Mouse (Mus musculus): ENCODE measurements around the gene Il18bp. TPM values are rescaled to one million over a fixed set of nuclear protein-coding genes. Genes with fewer than 3 reads are reported as not detected.

The Il18bp gene
- polyA plus RNA-seq, 1 experiment from 2014 or later: 4.8 TPM

- no peak for ATAC-seq (ENCODE audit: low FRiP score, low read depth)
- H3K4me2 ChIP-seq (replicated peaks): no peak overlapping the region
- H3K27me3 ChIP-seq: no peaks in the 10 kb centered on the region
- no peak overlapping the region for H3K27ac ChIP-seq (replicated peaks)
- H3K36me3 ChIP-seq: peaks cover 96% of the 10 kb centered on the region
- no peaks in the 10 kb centered on the region for H3K4me1 ChIP-seq
- no peak overlapping the region for H3K4me3 ChIP-seq
- no peaks in the 10 kb centered on the region for H3K9me3 ChIP-seq
- WGBS: 91% methylated on average over 8 of the region's 8 CpGs
- H3K9ac ChIP-seq (replicated peaks): no peak overlapping the region
Observed at GRCm38 (mm10) chr7:102000296-102000695, 18.2 kb downstream of the Il18bp start.

GRCm38 (mm10) chr7:101999461-102000151 is 18.9 kb downstream of the Il18bp start:
- Histone ChIP-seq H3K4me3 (no peak overlapping the region), H3K4me1 (no peaks in the 10 kb centered on the region), H3K9me3 (no peaks in the 10 kb centered on the region), H3K36me3 (peaks cover 97% of the 10 kb centered on the region), H3K9ac (replicated peaks) (no peak overlapping the region), H3K27ac (replicated peaks) (no peak overlapping the region), H3K4me2 (replicated peaks) (no peak overlapping the region), H3K27me3 (no peaks in the 10 kb centered on the region)
- 92% methylated on average over 15 of the region's 15 CpGs for WGBS
- ATAC-seq (ENCODE audit: low FRiP score, low read depth): no peak

DNA sequence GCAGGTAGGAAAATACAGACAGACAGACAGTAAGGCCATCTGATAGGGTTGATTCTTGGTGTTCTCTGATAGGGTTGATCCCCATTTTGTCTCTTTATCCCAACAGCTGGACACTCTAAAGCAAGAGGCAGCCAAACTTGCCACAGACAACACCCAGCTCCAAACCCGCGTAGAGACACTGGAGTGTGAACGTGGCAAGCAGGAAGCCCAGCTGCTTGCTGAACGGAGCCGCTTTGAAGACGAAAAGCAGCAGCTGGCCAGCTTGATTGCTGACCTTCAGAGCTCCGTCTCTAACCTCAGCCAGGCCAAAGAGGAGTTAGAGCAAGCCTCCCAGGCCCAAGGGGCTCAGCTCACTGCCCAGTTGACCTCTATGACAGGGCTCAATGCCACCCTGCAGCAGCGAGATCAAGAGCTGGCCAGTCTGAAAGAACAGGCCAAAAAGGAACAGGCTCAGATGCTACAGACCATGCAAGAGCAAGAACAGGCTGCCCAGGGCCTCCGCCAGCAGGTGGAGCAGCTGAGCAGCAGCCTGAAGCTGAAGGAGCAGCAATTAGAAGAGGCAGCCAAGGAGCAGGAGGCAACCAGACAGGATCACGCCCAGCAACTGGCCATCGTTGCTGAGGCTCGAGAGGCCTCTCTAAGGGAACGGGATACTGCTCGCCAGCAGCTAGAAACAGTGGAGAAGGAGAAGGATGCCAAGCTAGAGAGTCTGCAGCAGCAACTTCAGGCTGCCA is 20.1 kb downstream of the Il18bp start:
- Histone ChIP-seq H3K4me3 (no peak overlapping the region), H3K9me3 (no peaks in the 10 kb centered on the region), H3K27ac (replicated peaks) (no peak overlapping the region), H3K4me2 (replicated peaks) (no peak overlapping the region), H3K36me3 (peaks cover 100% of the 10 kb centered on the region), H3K9ac (replicated peaks) (no peak overlapping the region), H3K4me1 (no peaks in the 10 kb centered on the region), H3K27me3 (no peaks in the 10 kb centered on the region)
- ATAC-seq (ENCODE audit: low FRiP score, low read depth): peak; percentile 58; the same call in 1 of the 2 replicates
- WGBS: 71% methylated on average over 14 of the region's 14 CpGs

- no peak overlapping the region for H3K27ac ChIP-seq (replicated peaks)
- 90% methylated on average over 3 of the region's 3 CpGs for WGBS
- ATAC-seq (ENCODE audit: low FRiP score, low read depth): no peak
- no peak overlapping the region for H3K9ac ChIP-seq (replicated peaks)
- no peak overlapping the region for H3K4me2 ChIP-seq (replicated peaks)
- H3K36me3 ChIP-seq: peaks cover 100% of the 10 kb centered on the region
- H3K4me3 ChIP-seq: no peak overlapping the region
- no peaks in the 10 kb centered on the region for H3K27me3 ChIP-seq
- H3K9me3 ChIP-seq: no peaks in the 10 kb centered on the region
- no peaks in the 10 kb centered on the region for H3K4me1 ChIP-seq
Observed at GRCm38 (mm10) chr7:101994241-101994640, 24.2 kb downstream of the Il18bp start.

DNA sequence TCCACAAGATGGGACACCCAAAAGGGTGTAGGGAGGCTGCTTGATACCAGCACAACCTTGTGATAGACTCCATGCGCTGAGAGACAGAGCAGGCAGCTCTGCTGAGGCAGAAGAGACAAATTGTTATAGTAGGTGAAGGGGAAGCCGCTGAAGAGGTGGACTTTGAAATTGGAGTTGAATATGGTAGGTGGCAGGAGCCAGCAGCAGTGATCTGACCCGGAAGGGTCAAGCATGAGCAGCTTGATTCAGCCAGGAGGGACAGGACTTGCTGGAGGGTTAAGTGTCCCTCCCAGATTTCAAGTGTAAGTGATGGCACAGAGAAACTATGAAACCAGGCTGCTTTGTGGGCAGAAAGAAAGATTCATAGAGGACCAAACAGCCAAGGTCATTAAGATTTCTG is 33.4 kb downstream of the Il18bp start:
- Histone ChIP-seq H3K4me3 (no peak overlapping the region), H3K4me1 (no peaks in the 10 kb centered on the region), H3K27ac (replicated peaks) (no peak overlapping the region), H3K9ac (replicated peaks) (no peak overlapping the region), H3K9me3 (no peaks in the 10 kb centered on the region), H3K36me3 (peaks cover 66% of the 10 kb centered on the region), H3K4me2 (replicated peaks) (no peak overlapping the region), H3K27me3 (no peaks in the 10 kb centered on the region)
- ATAC-seq (ENCODE audit: low FRiP score, low read depth): no peak
- WGBS: 92% methylated on average over 3 of the region's 3 CpGs

GRCm38 (mm10) chr7:101982735-101983134 is 35.8 kb downstream of the Il18bp start:
- peaks cover 42% of the 10 kb centered on the region for H3K36me3 ChIP-seq
- no peaks in the 10 kb centered on the region for H3K4me1 ChIP-seq
- WGBS: 79% methylated on average over 1 of the region's 1 CpGs
- no peaks in the 10 kb centered on the region for H3K27me3 ChIP-seq
- H3K4me3 ChIP-seq: no peak overlapping the region
- no peaks in the 10 kb centered on the region for H3K9me3 ChIP-seq
- no peak overlapping the region for H3K4me2 ChIP-seq (replicated peaks)
- H3K9ac ChIP-seq (replicated peaks): no peak overlapping the region
- ATAC-seq (ENCODE audit: low FRiP score, low read depth): no peak
- no peak overlapping the region for H3K27ac ChIP-seq (replicated peaks)

DNA sequence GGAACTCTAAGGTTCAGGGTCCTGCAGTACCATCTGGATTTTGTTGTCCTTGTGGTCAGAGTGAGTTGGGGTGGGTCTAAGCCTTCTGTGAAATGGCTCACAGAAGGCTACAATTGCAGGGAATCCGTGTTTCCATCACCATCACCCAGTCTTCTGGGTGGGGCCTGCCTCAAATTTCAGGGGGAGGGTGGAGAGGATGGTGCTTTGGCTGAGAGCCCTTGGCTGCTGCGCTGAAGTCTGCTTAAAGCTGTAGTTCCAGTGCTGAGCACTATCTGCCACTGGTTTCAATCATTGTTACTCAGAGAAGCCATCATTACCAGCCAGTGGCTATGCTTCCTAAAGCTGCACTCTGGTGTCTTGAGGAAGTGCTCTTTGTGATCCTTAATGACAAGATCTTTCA is 44.0 kb downstream of the Il18bp start:
- 76% methylated on average over 2 of the region's 2 CpGs for WGBS
- H3K4me1 ChIP-seq: peaks cover 38% of the 10 kb centered on the region
- H3K9ac ChIP-seq (replicated peaks): no peak overlapping the region
- H3K27ac ChIP-seq (replicated peaks): no peak overlapping the region
- no peaks in the 10 kb centered on the region for H3K9me3 ChIP-seq
- 0 out of 2 replicates have a peak, but pooled peaks cover 10% of the 10 kb centered on the region for H3K36me3 ChIP-seq
- no peaks in the 10 kb centered on the region for H3K27me3 ChIP-seq
- ATAC-seq (ENCODE audit: low FRiP score, low read depth): no peak
- no peak overlapping the region for H3K4me2 ChIP-seq (replicated peaks)
- no peak overlapping the region for H3K4me3 ChIP-seq

DNA sequence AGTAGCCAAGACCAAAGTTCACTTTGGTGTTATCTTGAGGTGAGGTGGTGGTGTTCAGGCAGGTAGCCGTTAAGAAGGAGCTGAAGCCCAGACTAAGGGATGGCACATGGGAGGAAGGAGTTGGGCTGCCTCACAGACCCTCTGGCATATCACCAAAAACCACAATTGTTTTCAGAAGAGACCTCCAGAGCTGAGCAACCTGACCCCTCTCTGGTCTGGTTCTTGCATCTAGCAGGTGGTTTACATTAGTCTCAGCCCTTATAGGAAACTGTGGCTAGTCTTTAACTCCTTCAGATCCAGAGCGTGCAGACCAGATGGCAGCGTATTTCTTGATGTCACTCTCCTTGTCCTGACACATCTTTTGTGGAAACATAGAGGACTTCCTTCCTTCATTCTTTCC is 44.8 kb downstream of the Il18bp start:
- Histone ChIP-seq H3K4me1 (peaks cover 45% of the 10 kb centered on the region), H3K27me3 (no peaks in the 10 kb centered on the region), H3K9me3 (no peaks in the 10 kb centered on the region), H3K4me3 (no peak overlapping the region), H3K4me2 (replicated peaks) (no peak overlapping the region), H3K36me3 (0 out of 2 replicates have a peak, but pooled peaks cover 10% of the 10 kb centered on the region), H3K9ac (replicated peaks) (no peak overlapping the region), H3K27ac (replicated peaks) (no peak overlapping the region)
- 88% methylated on average over 3 of the region's 3 CpGs for WGBS
- no peak for ATAC-seq (ENCODE audit: low FRiP score, low read depth)

DNA sequence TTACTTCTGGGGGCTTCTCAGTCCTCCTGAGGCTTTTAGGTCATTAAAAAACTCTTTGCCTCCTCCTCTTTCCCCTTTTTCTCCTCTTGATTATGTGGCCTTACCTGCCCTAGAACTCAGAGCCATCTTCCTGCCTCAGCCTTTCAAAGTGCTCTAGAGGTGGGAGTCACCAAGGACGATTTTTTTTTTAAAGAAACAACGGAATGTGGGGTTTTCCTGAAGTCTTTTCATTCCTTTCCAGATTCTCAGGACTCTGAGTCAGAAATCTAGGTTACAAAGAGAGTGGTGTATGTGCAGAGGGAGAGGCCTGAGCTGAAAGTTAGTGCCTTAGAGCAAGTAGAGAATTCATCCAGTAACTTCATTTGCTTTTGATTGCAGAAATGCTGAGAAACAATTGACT is 46.8 kb downstream of the Il18bp start:
- H3K4me3 ChIP-seq: peak overlapping the region; percentile 66
- H3K27ac ChIP-seq (replicated peaks): peak overlapping the region; percentile 100
- WGBS: 49% methylated on average over 2 of the region's 2 CpGs
- peaks cover 50% of the 10 kb centered on the region for H3K4me1 ChIP-seq
- no peak for ATAC-seq (ENCODE audit: low FRiP score, low read depth)
- H3K4me2 ChIP-seq (replicated peaks): peak overlapping the region; percentile 71
- H3K9me3 ChIP-seq: no peaks in the 10 kb centered on the region
- H3K36me3 ChIP-seq: 0 out of 2 replicates have a peak, but pooled peaks cover 1% of the 10 kb centered on the region
- no peaks in the 10 kb centered on the region for H3K27me3 ChIP-seq
- H3K9ac ChIP-seq (replicated peaks): peak overlapping the region; percentile 87

GRCm38 (mm10) chr7:101970821-101971461 is 47.5 kb downstream of the Il18bp start:
- peak; percentile 59 for ATAC-seq (ENCODE audit: low FRiP score, low read depth)
- peaks cover 50% of the 10 kb centered on the region for H3K4me1 ChIP-seq
- no peaks in the 10 kb centered on the region for H3K36me3 ChIP-seq
- no peaks in the 10 kb centered on the region for H3K27me3 ChIP-seq
- peak overlapping the region; percentile 100 for H3K27ac ChIP-seq (replicated peaks)
- peak overlapping the region; percentile 66 for H3K4me3 ChIP-seq
- no peaks in the 10 kb centered on the region for H3K9me3 ChIP-seq
- WGBS: 6% methylated on average over 19 of the region's 19 CpGs
- peak overlapping the region; percentile 71 for H3K4me2 ChIP-seq (replicated peaks)
- H3K9ac ChIP-seq (replicated peaks): peak overlapping the region; percentile 87

DNA sequence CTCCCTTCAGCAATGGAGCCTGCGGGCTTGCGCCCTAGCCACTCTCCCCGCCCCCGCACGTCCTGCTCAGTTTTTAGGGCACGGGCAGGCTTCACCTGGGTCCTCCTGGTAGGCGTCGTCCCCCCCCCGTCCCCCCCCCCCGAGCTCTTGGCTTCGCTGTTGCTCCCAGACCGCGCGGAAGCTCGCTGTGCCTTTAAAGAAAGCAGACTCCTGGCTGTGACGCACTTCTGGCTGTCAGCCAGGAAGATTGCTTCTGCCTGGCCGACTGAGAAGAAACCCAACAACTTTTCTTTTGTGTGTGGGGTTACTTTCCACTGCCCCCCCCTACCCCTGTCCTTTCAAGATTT is 48.1 kb downstream of the Il18bp start:
- H3K36me3 ChIP-seq: no peaks in the 10 kb centered on the region
- 0% methylated on average over 8 of the region's 17 CpGs for WGBS
- H3K9me3 ChIP-seq: no peaks in the 10 kb centered on the region
- H3K4me2 ChIP-seq (replicated peaks): peak overlapping the region; percentile 71
- H3K4me3 ChIP-seq: peak overlapping the region; percentile 66
- peak; percentile 69 for ATAC-seq (ENCODE audit: low FRiP score, low read depth)
- H3K9ac ChIP-seq (replicated peaks): peak overlapping the region; percentile 87
- H3K27ac ChIP-seq (replicated peaks): peak overlapping the region; percentile 100
- H3K27me3 ChIP-seq: no peaks in the 10 kb centered on the region
- H3K4me1 ChIP-seq: peaks cover 50% of the 10 kb centered on the region

All from midbrain, embryonic 12.5 days (tissue).